Comparison of ENCODE assay signal across 8 mouse cellular contexts in the genomic region with DNA sequence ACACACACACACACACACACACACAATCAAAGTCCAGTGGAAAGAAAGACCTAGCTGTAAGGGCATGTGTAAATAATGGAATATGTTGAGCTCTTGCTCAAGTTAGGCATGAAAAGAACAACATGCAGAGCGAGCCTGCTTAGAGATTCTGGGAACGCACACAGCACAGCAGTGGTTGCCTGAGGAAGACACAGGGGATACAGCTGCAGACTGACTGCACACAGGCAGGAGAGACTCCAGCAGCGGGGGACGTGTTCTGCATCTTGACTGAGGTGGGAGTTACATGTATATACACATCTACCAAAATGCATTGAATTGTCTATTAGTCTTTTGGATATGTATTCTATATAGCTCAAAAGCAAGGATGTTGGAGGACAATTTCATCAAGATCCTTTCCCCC. TPM values are rescaled to one million over a fixed set of nuclear protein-coding genes. Genes with fewer than 3 reads are reported as not detected.
DNase-seq lines count a peak whose midpoint lies in the region; ATAC-seq and TF ChIP-seq lines count a peak whose summit lies in the region.
"Had no signal": no experiment of that assay in that cellular context is flagged by ENCODE, and none has a peak within 500 bp of the region (broad histone marks: within the 10 kb centered on the region; RNA-seq: fewer than 3 reads in every experiment).

No protein-coding gene starts in this region.

- H3K4me1 ChIP-seq in embryonic facial prominence, embryonic 15.5 days, result peaks cover 8% of the 10 kb centered on the region; the same call in 1 of the 2 replicates
- peaks cover 3% of the 10 kb centered on the region; the same call in 1 of the 2 replicates for H3K4me1 ChIP-seq in limb, embryonic 15.5 days

- no peak overlapping the region for H3K27ac ChIP-seq in embryonic facial prominence, embryonic 15.5 days (replicated peaks)
- no peak overlapping the region for H3K27ac ChIP-seq in limb, embryonic 15.5 days
- H3K27ac ChIP-seq: heart, adult 2 months had no signal

- peak overlapping the region; percentile 37 for H3K4me2 ChIP-seq in embryonic facial prominence, embryonic 15.5 days (replicated peaks)
- 0 out of 2 replicates have a peak overlapping the region, but pooled peaks have one; percentile 20 for H3K4me2 ChIP-seq in limb, embryonic 15.5 days

- 61% methylated on average over 4 of the region's 4 CpGs for WGBS in embryonic facial prominence, embryonic 15.5 days
- WGBS in limb, embryonic 15.5 days, result 64% methylated on average over 4 of the region's 4 CpGs

- no peak overlapping the region for H3K9ac ChIP-seq in embryonic facial prominence, embryonic 15.5 days
- H3K9ac ChIP-seq in limb, embryonic 15.5 days, result no peak overlapping the region

- DNase-seq in layer of hippocampus, postnatal 14 days (ENCODE audit: low spot score in 2 of 2), result peak; percentile 18 to 31
- no peak for DNase-seq in layer of hippocampus, adult 9-10 months (ENCODE audit: low spot score)
- peak; percentile 89 for DNase-seq in brain, embryonic 14.5 days (ENCODE audit: low read depth)
- DNase-seq in c-Kit-positive CD71-positive TER-119-positive erythroid progenitor cells, embryonic 14.5 days (ENCODE audit: low spot score), result no peak
- DNase-seq in T-cell, adult 2 months (ENCODE audit: low spot score), result no peak

- H3K9me3 ChIP-seq in embryonic facial prominence, embryonic 15.5 days (replicated peaks), result no peaks in the 10 kb centered on the region
- no peaks in the 10 kb centered on the region for H3K9me3 ChIP-seq in limb, embryonic 15.5 days

- no peaks in the 10 kb centered on the region for H3K36me3 ChIP-seq in embryonic facial prominence, embryonic 15.5 days
- no peaks in the 10 kb centered on the region for H3K36me3 ChIP-seq in limb, embryonic 15.5 days

- TF ChIP-seq CTCF in brain, embryonic 14.5 days (IDR thresholded peaks at IDR 0.05; ENCODE audit: borderline replicate concordance, extremely low read depth, insufficient read depth, insufficient read length), result no peak

- no peaks in the 10 kb centered on the region for H3K27me3 ChIP-seq in embryonic facial prominence, embryonic 15.5 days
- H3K27me3 ChIP-seq in limb, embryonic 15.5 days, result no peaks in the 10 kb centered on the region

- ATAC-seq in embryonic facial prominence, embryonic 15.5 days (ENCODE audit: insufficient number of reproducible peaks, low FRiP score, low TSS enrichment, low read depth), result no peak
- ATAC-seq in limb, embryonic 15.5 days (ENCODE audit: insufficient number of reproducible peaks, low FRiP score, low TSS enrichment, low read depth), result no peak

- 0 out of 2 replicates have a peak overlapping the region, but pooled peaks have one; percentile 6 for H3K4me3 ChIP-seq in embryonic facial prominence, embryonic 15.5 days (replicated peaks)
- peak overlapping the region; percentile 16; the same call in 1 of the 2 replicates for H3K4me3 ChIP-seq in limb, embryonic 15.5 days
- H3K4me3 ChIP-seq: heart, adult 2 months had no signal

- no peak for TF ChIP-seq POLR2A in brain, embryonic 14.5 days (IDR thresholded peaks at IDR 0.05; ENCODE audit: borderline replicate concordance, extremely low read depth, insufficient read depth, insufficient read length, poor library complexity, severe bottlenecking)

RNA-seq across cellular contexts. Expression of a gene that starts 18.1 kb away (rescaled TPM):
- total RNA-seq in layer of hippocampus, postnatal 14 days (2021), result 10 to 100 TPM; 19.9 to 20.7 TPM
- 48.0 and 73.7 TPM in 2 replicates for polyA plus RNA-seq in brain, embryonic 14.5 days (2012; rRNA removed)
- polyA plus RNA-seq in embryonic facial prominence, embryonic 15.5 days (2015; fragmentation: Nextera tagmentation; extraction: Ambion mirVana), result 76.8 and 84.3 TPM in 2 replicates
- 72.6 and 74.8 TPM in 2 replicates for polyA plus RNA-seq in limb, embryonic 15.5 days (2015; fragmentation: Nextera tagmentation; extraction: Ambion mirVana)

RNA-seq across cellular contexts. Expression of a gene that starts 44.0 kb away (rescaled TPM):
- total RNA-seq in layer of hippocampus, postnatal 14 days (2021), result 100 to 1,000 TPM; 465 to 518 TPM
- 613 and 886 TPM in 2 replicates for polyA plus RNA-seq in brain, embryonic 14.5 days (2012; rRNA removed)
- polyA plus RNA-seq in embryonic facial prominence, embryonic 15.5 days (2015; fragmentation: Nextera tagmentation; extraction: Ambion mirVana), result 577 and 601 TPM in 2 replicates
- polyA plus RNA-seq in limb, embryonic 15.5 days (2015; fragmentation: Nextera tagmentation; extraction: Ambion mirVana), result 488 and 527 TPM in 2 replicates

Comparison
In these comparisons a context has a peak if more than half of its experiments do, and no peak if none do; other contexts are left out.
1. DNase-seq: peak in layer of hippocampus, postnatal 14 days (2 of 2) and brain, embryonic 14.5 days (single experiment); none in layer of hippocampus, adult 9-10 months (single experiment), c-Kit-positive CD71-positive TER-119-positive erythroid progenitor cells, embryonic 14.5 days (single experiment) and T-cell, adult 2 months (single experiment).